Mouse (Mus musculus) liver, postnatal 0 days (tissue): ENCODE data around the gene Zfp326.

Experiments
- CTCF ChIP-seq: sonication (generic); IDR thresholded peaks from 2 replicates; pipeline ENCODE4 v1.5.1; 2016; ENCODE audit warnings: antibody characterized with exemption, low read depth
- EP300 ChIP-seq: IDR thresholded peaks from 2 replicates; pipeline ENCODE4 v1.6.1; 2016; ENCODE audit warnings: antibody characterized with exemption, low read depth, mild to moderate bottlenecking

DNA sequence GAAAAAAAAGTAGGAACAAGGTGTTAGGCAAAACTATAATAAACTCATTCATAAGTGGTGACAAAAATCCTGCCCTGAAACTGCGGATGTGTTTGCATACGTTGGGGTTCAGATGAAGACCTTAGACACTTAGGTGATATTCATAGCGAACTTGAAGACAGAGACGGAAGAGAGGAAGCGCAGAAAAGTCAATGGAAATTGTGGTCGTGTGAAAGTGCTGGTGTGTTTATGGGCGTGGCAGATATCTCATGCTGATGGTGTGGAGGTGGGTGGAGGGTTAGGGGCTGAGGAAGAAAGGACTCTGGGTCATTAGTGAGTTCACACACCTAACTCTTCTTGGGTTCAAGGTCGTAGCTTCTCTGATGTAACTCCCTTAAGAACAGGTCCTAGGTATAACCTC is 4.2 kb upstream of the Zfp326 start:
- TF ChIP-seq EP300, result no peak
- TF ChIP-seq CTCF, result no peak
